Mouse (Mus musculus) forebrain, postnatal 0 days (tissue): ENCODE data around the gene Olfr1443. TPM values are rescaled to one million over a fixed set of nuclear protein-coding genes. Genes with fewer than 3 reads are reported as not detected.
"Not testable (repeated sequence)": the region's sequence is repeated elsewhere in the genome, so short reads cannot be mapped to it uniquely, and the experiment has no call there.

Source experiments
- ATAC-seq: fragments of 200-750 bp; cut with Nextera tagmentation; 2 replicates; pipeline ENCODE4 v1.8.0; 2017; ENCODE audit warnings: mild to moderate bottlenecking, moderate library complexity
- DNase-seq: peaks from one replicate; pipeline ENCODE4 v3.0.0-alpha.2; 2015
- H3K27ac ChIP-seq: fragments of 300-500 bp; sonication (generic); 2 replicates; pipeline ENCODE4 v1.5.1; 2014; ENCODE audit warnings: low read depth, mild to moderate bottlenecking, antibody characterized with exemption, low read length, moderate library complexity, mixed read lengths
- H3K27me3 ChIP-seq: fragments of 300-500 bp; sonication (generic); 2 replicates; pipeline ENCODE4 v1.6.1; 2014; ENCODE audit warnings: mild to moderate bottlenecking, low read length, mixed read lengths; ENCODE audit not compliant: insufficient read depth
- H3K36me3 ChIP-seq: fragments of 300-500 bp; sonication (generic); 2 replicates; pipeline ENCODE4 v1.6.1; 2014; ENCODE audit warnings: mild to moderate bottlenecking, moderate library complexity; ENCODE audit not compliant: insufficient read depth
- H3K4me1 ChIP-seq: fragments of 300-500 bp; sonication (generic); 2 replicates; pipeline ENCODE4 v1.6.1; 2014; ENCODE audit warnings: antibody characterized with exemption; ENCODE audit not compliant: insufficient read depth
- H3K4me2 ChIP-seq: fragments of 300-500 bp; sonication (generic); 2 replicates; pipeline ENCODE4 v1.6.1; 2014; ENCODE audit warnings: low read depth, mild to moderate bottlenecking, moderate library complexity
- H3K4me3 ChIP-seq: fragments of 300-500 bp; sonication (generic); 2 replicates; pipeline ENCODE4 v1.5.1; 2014; ENCODE audit warnings: low read depth, low read length, mixed read lengths
- H3K9ac ChIP-seq: fragments of 300-500 bp; sonication (generic); 2 replicates; pipeline ENCODE4 v1.6.1; 2014; ENCODE audit warnings: mild to moderate bottlenecking
- H3K9me3 ChIP-seq: fragments of 300-500 bp; sonication (generic); 2 replicates; pipeline ENCODE4 v1.6.1; 2016; ENCODE audit warnings: low read length
- CTCF ChIP-seq: sonication (generic); IDR thresholded peaks from 2 replicates; pipeline ENCODE4 v1.5.1; 2016; ENCODE audit warnings: antibody characterized with exemption, control low read depth, low read depth
- WGBS: fragments of 180-500 bp; shearing (Covaris S2); extraction: QIAGEN DNeasy Blood & Tissue Kit; methylation state at CpG from one replicate; pipeline ENCODE4 v1.1.7; 2014; 5-methylcytosine and 5-hydroxymethylcytosine counted together
- polyA plus RNA-seq: library from polyadenylated mRNA; unstranded; fragments of >200 nt; fragmentation: Nextera tagmentation; extraction: Ambion mirVana; gene quantifications from 2 replicates; pipeline ENCODE4 v1.2.1, GENCODE M21; 2015
- total RNA-seq: library from RNA; depleted of rRNA; stranded (reverse); fragments of >200 nt; gene quantifications from 2 replicates; pipeline ENCODE4 v1.2.3, GENCODE M21; 2014

The Olfr1443 gene
- total and polyA plus RNA-seq, 2 experiments from 2014 or later: not detected

GRCm38 (mm10) chr19:12708458-12708857 lies 30.5 kb downstream of the Olfr1443 start:
- ATAC-seq (no peak), DNase-seq (no peak)
- H3K4me2 ChIP-seq: no peak overlapping the region
- H3K27ac ChIP-seq: no peak overlapping the region
- no peaks in the 10 kb centered on the region for H3K36me3 ChIP-seq
- H3K4me1 ChIP-seq: no peaks in the 10 kb centered on the region
- no peaks in the 10 kb centered on the region for H3K9me3 ChIP-seq
- H3K9ac ChIP-seq: no peak overlapping the region
- 88% methylated on average over 2 of the region's 2 CpGs for WGBS
- no peak for TF ChIP-seq CTCF
- H3K27me3 ChIP-seq: no peaks in the 10 kb centered on the region
- no peak overlapping the region for H3K4me3 ChIP-seq

- H3K27me3 ChIP-seq: no peaks in the 10 kb centered on the region
- H3K27ac ChIP-seq: no peak overlapping the region
- no peak overlapping the region for H3K9ac ChIP-seq
- no peak for DNase-seq
- H3K4me3 ChIP-seq: no peak overlapping the region
- no peak overlapping the region for H3K4me2 ChIP-seq
- H3K4me1 ChIP-seq: no peaks in the 10 kb centered on the region
- TF ChIP-seq CTCF: no peak
- H3K9me3 ChIP-seq: no peaks in the 10 kb centered on the region
- no peak for ATAC-seq
- H3K36me3 ChIP-seq: no peaks in the 10 kb centered on the region
Observed at GRCm38 (mm10) chr19:12708986-12709385, 31.1 kb downstream of the Olfr1443 start.

DNA sequence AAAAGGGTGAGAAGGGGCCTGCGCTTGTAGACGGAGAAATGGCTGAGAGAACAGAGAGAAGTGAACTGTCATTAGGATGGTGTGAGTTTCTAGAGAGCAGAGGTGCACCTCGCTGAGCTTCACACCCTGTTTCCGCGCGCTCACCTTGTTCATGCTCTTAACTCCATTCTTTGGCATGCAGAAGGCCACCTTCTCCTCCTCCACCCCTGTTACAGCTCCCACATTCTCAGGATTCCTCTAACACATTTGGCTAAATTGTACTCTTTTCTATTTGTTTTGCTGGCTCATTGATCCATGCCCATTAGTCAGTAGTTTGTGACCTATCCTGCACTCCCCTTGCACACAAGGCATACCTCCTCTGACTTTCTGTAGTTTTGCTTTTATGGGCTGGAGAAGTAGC lies 41.3 kb downstream of the Olfr1443 start:
- Histone ChIP-seq H3K27ac (no peak overlapping the region), H3K36me3 (no peaks in the 10 kb centered on the region), H3K4me2 (no peak overlapping the region), H3K4me3 (no peak overlapping the region), H3K9me3 (no peaks in the 10 kb centered on the region), H3K9ac (no peak overlapping the region), H3K27me3 (no peaks in the 10 kb centered on the region), H3K4me1 (no peaks in the 10 kb centered on the region)
- TF ChIP-seq CTCF: no peak
- DNase-seq (no peak), ATAC-seq (no peak)
- WGBS: 89% methylated on average over 6 of the region's 6 CpGs

GRCm38 (mm10) chr19:12720463-12720862 lies 42.6 kb downstream of the Olfr1443 start:
- Histone ChIP-seq H3K4me1 (no peaks in the 10 kb centered on the region), H3K27ac (no peak overlapping the region), H3K27me3 (no peaks in the 10 kb centered on the region), H3K36me3 (no peaks in the 10 kb centered on the region), H3K4me2 (no peak overlapping the region), H3K4me3 (no peak overlapping the region), H3K9ac (no peak overlapping the region), H3K9me3 (no peaks in the 10 kb centered on the region)
- no peak for TF ChIP-seq CTCF
- WGBS: 69% methylated on average over 2 of the region's 2 CpGs
- DNase-seq (no peak), ATAC-seq (no peak)

- H3K4me3 ChIP-seq, DNase-seq, H3K4me2 ChIP-seq, H3K27me3 ChIP-seq, H3K9me3 ChIP-seq, ATAC-seq, H3K36me3 ChIP-seq, H3K4me1 ChIP-seq, H3K27ac ChIP-seq, H3K9ac ChIP-seq: not testable (repeated sequence)
- WGBS: 84% methylated on average over 5 of the region's 5 CpGs
Observed at GRCm38 (mm10) chr19:12720919-12721318, 43.0 kb downstream of the Olfr1443 start.

DNA sequence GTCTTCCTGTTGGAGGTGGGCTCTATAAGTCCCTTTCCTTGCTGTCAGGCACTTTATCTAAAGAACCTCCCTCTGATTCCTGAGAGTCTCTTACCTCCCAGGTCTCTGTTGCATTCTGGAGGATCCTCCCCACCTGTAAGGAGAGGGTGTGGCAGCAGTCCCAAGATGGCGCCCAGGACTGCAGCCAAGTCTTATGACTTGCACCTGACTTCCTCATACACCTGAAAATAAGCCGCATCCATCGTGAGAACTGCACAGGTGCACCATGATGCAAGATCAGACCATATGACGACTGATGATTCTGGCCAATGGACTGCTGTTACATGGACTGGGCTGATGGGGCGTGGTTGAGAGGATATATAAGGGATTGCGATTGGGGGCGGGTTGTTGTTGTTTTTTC lies 43.7 kb downstream of the Olfr1443 start:
- H3K4me3 ChIP-seq, H3K36me3 ChIP-seq, DNase-seq, H3K9me3 ChIP-seq, H3K27me3 ChIP-seq, H3K9ac ChIP-seq, H3K4me2 ChIP-seq, ATAC-seq, H3K27ac ChIP-seq, H3K4me1 ChIP-seq: not testable (repeated sequence)
- WGBS: 94% methylated on average over 7 of the region's 7 CpGs

DNA sequence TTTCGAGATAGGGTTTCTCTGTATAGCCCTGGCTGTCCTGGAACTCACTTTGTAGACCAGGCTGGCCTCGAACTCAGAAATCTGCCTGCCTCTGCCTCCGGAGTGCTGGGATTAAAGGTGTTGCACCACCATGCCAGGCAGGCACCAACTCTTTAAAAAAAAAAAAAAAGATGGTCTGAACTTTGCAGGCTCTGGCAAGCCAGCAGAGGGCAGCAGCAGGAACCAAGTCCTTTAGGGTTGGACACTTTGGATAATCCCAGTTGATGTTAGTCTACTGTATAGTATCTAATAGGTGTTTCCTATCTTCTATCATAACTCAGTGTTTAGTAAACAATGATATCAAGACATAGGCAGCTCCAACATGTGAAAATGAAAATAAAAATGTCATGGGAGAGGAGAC lies 44.4 kb downstream of the Olfr1443 start:
- DNase-seq: no peak
- Histone ChIP-seq H3K27me3 (no peaks in the 10 kb centered on the region), H3K4me1 (no peaks in the 10 kb centered on the region), H3K4me3 (no peak overlapping the region), H3K4me2 (no peak overlapping the region), H3K36me3 (no peaks in the 10 kb centered on the region), H3K9ac (no peak overlapping the region), H3K27ac (no peak overlapping the region), H3K9me3 (no peaks in the 10 kb centered on the region)
- 79% methylated on average over 2 of the region's 3 CpGs for WGBS
- ATAC-seq: no peak
- 0 out of 2 replicates have a peak, but pooled peaks have one; percentile 5 for TF ChIP-seq CTCF

- Histone ChIP-seq H3K4me1 (no peaks in the 10 kb centered on the region), H3K9ac (no peak overlapping the region), H3K27me3 (no peaks in the 10 kb centered on the region), H3K4me3 (no peak overlapping the region), H3K9me3 (no peaks in the 10 kb centered on the region), H3K4me2 (no peak overlapping the region), H3K36me3 (no peaks in the 10 kb centered on the region), H3K27ac (no peak overlapping the region)
- DNase-seq (no peak), ATAC-seq (no peak)
- TF ChIP-seq CTCF: no peak
- 89% methylated on average over 1 of the region's 1 CpGs for WGBS
Observed at GRCm38 (mm10) chr19:12725851-12726250, 47.9 kb downstream of the Olfr1443 start.
